In genomic region chrX:66461459-66462001, GRCm38 (mm10) we compare ENCODE assay signal across 21 mouse cellular contexts.
DNase-seq lines count a peak whose midpoint lies in the region; ATAC-seq lines count a peak whose summit lies in the region.
"Had no signal": no experiment of that assay in that cellular context is flagged by ENCODE, and none has a peak within 500 bp of the region (broad histone marks: within the 10 kb centered on the region; RNA-seq: fewer than 3 reads in every experiment).

No protein-coding gene starts in this region.

- peak; percentile 38; the same call in 1 of the 2 replicates for ATAC-seq in frontal cortex, adult (ENCODE audit: low TSS enrichment)
- ATAC-seq in midbrain, embryonic 11.5 days (ENCODE audit: low FRiP score), result no peak
- ATAC-seq in midbrain, embryonic 13.5 days, result no peak
- ATAC-seq: activated CD4-positive, CD25-positive, alpha-beta regulatory T cell, adult 4 months; forebrain, embryonic 16.5 days had no signal

- H3K27me3 ChIP-seq in midbrain, embryonic 11.5 days (ENCODE audit: control insufficient read depth, insufficient read depth, low read length), result no peaks in the 10 kb centered on the region
- no peaks in the 10 kb centered on the region for H3K27me3 ChIP-seq in midbrain, embryonic 13.5 days
- H3K27me3 ChIP-seq: CH12.LX; embryonic facial prominence, embryonic 12.5 days; heart, embryonic 13.5 days had no signal

- H3K36me3 ChIP-seq in midbrain, embryonic 11.5 days (ENCODE audit: control insufficient read depth, insufficient read depth, low read length), result no peaks in the 10 kb centered on the region
- H3K36me3 ChIP-seq in midbrain, embryonic 13.5 days, result no peaks in the 10 kb centered on the region
- H3K36me3 ChIP-seq: embryonic facial prominence, embryonic 12.5 days; heart, embryonic 13.5 days had no signal

- H3K4me1 ChIP-seq in midbrain, embryonic 11.5 days (ENCODE audit: control insufficient read depth, insufficient read depth, low read length), result no peaks in the 10 kb centered on the region
- H3K4me1 ChIP-seq in midbrain, embryonic 13.5 days (replicated peaks), result no peaks in the 10 kb centered on the region
- H3K4me1 ChIP-seq: embryonic facial prominence, embryonic 12.5 days; heart, embryonic 13.5 days had no signal

- H3K4me2 ChIP-seq in midbrain, embryonic 11.5 days, result no peak overlapping the region
- H3K4me2 ChIP-seq in midbrain, embryonic 13.5 days (replicated peaks), result no peak overlapping the region
- H3K4me2 ChIP-seq: embryonic facial prominence, embryonic 12.5 days; heart, embryonic 13.5 days had no signal

- H3K4me3 ChIP-seq in midbrain, embryonic 11.5 days (ENCODE audit: low read depth, low read length), result no peak overlapping the region
- no peak overlapping the region for H3K4me3 ChIP-seq in midbrain, embryonic 13.5 days (replicated peaks)
- H3K4me3 ChIP-seq: embryonic facial prominence, embryonic 12.5 days; gastrocnemius, adult 2 months; heart, embryonic 13.5 days had no signal

- no peak for DNase-seq in frontal cortex, postnatal 36 days (ENCODE audit: low spot score in 2 of 2)
- DNase-seq in midbrain, embryonic 11.5 days (ENCODE audit: low spot score, missing footprints), result peak; percentile 31
- DNase-seq in right cerebral cortex, adult 18-20 months, result peak; percentile 0
- DNase-seq in right cerebral cortex, postnatal 14 days, result no peak
- DNase-seq in brain, embryonic 18.5 days (ENCODE audit: low read depth, low spot score), result peak; percentile 4
- DNase-seq: adrenal gland, postnatal 14 days; cerebellum, adult 11 months; cerebellum, adult 9-10 months; cerebellum, postnatal 25 days; gastrocnemius, adult 2 months; gastrocnemius, postnatal 25 days; heart, adult 11 months; heart, postnatal 36 days; kidney, adult 11 months had no signal

- no peak overlapping the region for H3K9ac ChIP-seq in midbrain, embryonic 11.5 days (ENCODE audit: low read length)
- no peak overlapping the region for H3K9ac ChIP-seq in midbrain, embryonic 13.5 days (replicated peaks)
- H3K9ac ChIP-seq: embryonic facial prominence, embryonic 12.5 days; heart, embryonic 13.5 days had no signal

- 78% methylated on average over 3 of the region's 3 CpGs for WGBS in midbrain, embryonic 11.5 days
- 52% methylated on average over 3 of the region's 3 CpGs for WGBS in midbrain, embryonic 13.5 days

- H3K9me3 ChIP-seq in midbrain, embryonic 11.5 days (ENCODE audit: control insufficient read depth, low read length), result no peaks in the 10 kb centered on the region
- no peaks in the 10 kb centered on the region for H3K9me3 ChIP-seq in midbrain, embryonic 13.5 days
- H3K9me3 ChIP-seq: embryonic facial prominence, embryonic 12.5 days; heart, embryonic 13.5 days had no signal

- H3K27ac ChIP-seq in midbrain, embryonic 11.5 days (ENCODE audit: low read depth, low read length), result no peak overlapping the region
- no peak overlapping the region for H3K27ac ChIP-seq in midbrain, embryonic 13.5 days
- H3K27ac ChIP-seq: embryonic facial prominence, embryonic 12.5 days; gastrocnemius, adult 2 months; heart, embryonic 13.5 days had no signal

Comparison
In these comparisons a context has a peak if more than half of its experiments do, and no peak if none do; other contexts are left out.
1. DNase-seq: peak in midbrain, embryonic 11.5 days (single experiment), right cerebral cortex, adult 18-20 months (single experiment) and brain, embryonic 18.5 days (single experiment); none in frontal cortex, postnatal 36 days (0 of 2) and right cerebral cortex, postnatal 14 days (single experiment).